Mouse (Mus musculus) heart, embryonic 14.5 days (tissue): ENCODE data around the gene Tnik. TPM values are rescaled to one million over a fixed set of nuclear protein-coding genes. Genes with fewer than 3 reads are reported as not detected.

Source experiments
- ATAC-seq: fragments of 200-750 bp; cut with Nextera tagmentation; 2 replicates; pipeline ENCODE4 v1.8.0; 2017; ENCODE audit warnings: low read depth, moderate TSS enrichment; ENCODE audit not compliant: insufficient number of reproducible peaks, insufficient read depth, low FRiP score
- H3K27ac ChIP-seq, 2 experiments: fragments of 200-500 bp in 1 of 2; fragments of 300-500 bp in 1 of 2; sonication (generic) in 1 of 2; replicated peaks in 1 of 2; 2 replicates each; pipeline ENCODE4 v1.5.1; 2012 to 2014; ENCODE audit warnings: low read depth in 2 of 2, low read length in 2 of 2, control low read depth in 1 of 2, mild to moderate bottlenecking in 1 of 2, mixed read lengths in 1 of 2; ENCODE audit not compliant: control insufficient read depth in 1 of 2, insufficient read depth in 1 of 2
- H3K27me3 ChIP-seq: fragments of 300-500 bp; sonication (generic); 2 replicates; pipeline ENCODE4 v1.6.1; 2014; ENCODE audit warnings: mild to moderate bottlenecking, low read length, control low read depth; ENCODE audit not compliant: control insufficient read depth, insufficient read depth
- H3K36me3 ChIP-seq: fragments of 300-500 bp; sonication (generic); 2 replicates; pipeline ENCODE4 v1.6.1; 2014; ENCODE audit warnings: mild to moderate bottlenecking, control low read depth, low read length, mixed read lengths; ENCODE audit not compliant: control insufficient read depth, insufficient read depth
- H3K4me1 ChIP-seq, 2 experiments: fragments of 200-500 bp in 1 of 2; fragments of 300-500 bp in 1 of 2; sonication (generic) in 1 of 2; 2 replicates each; pipeline ENCODE4 v1.6.1; 2012 to 2014; ENCODE audit warnings: low read length in 2 of 2, control low read depth in 1 of 2, mixed read lengths in 1 of 2; ENCODE audit not compliant: control insufficient read depth in 2 of 2, insufficient read depth in 2 of 2
- H3K4me2 ChIP-seq: fragments of 300-500 bp; sonication (generic); 2 replicates; pipeline ENCODE4 v1.6.1; 2014; ENCODE audit warnings: mild to moderate bottlenecking, low read length
- H3K4me3 ChIP-seq, 2 experiments: fragments of 200-500 bp in 1 of 2; fragments of 300-500 bp in 1 of 2; sonication (generic) in 1 of 2; 2 replicates each; pipeline ENCODE4 v1.5.1; 2012 to 2014; ENCODE audit warnings: low read length in 2 of 2, mild to moderate bottlenecking in 2 of 2, control low read depth in 1 of 2, low read depth in 1 of 2, moderate library complexity in 1 of 2; ENCODE audit not compliant: control insufficient read depth in 1 of 2, insufficient read depth in 1 of 2
- H3K9ac ChIP-seq: fragments of 300-500 bp; sonication (generic); 2 replicates; pipeline ENCODE4 v1.6.1; 2014; ENCODE audit warnings: mild to moderate bottlenecking, low read length
- H3K9me3 ChIP-seq: fragments of 300-500 bp; sonication (generic); 2 replicates; pipeline ENCODE4 v1.6.1; 2016; ENCODE audit warnings: low read length, control low read depth; ENCODE audit not compliant: control insufficient read depth
- WGBS: fragments of 180-500 bp; shearing (Covaris S2); extraction: QIAGEN DNeasy Blood & Tissue Kit; methylation state at CpG from one replicate; pipeline ENCODE4 v1.1.7; 2014; 5-methylcytosine and 5-hydroxymethylcytosine counted together
- polyA plus RNA-seq: library from polyadenylated mRNA; unstranded; fragments of >200 nt; fragmentation: Nextera tagmentation; extraction: Ambion mirVana; gene quantifications from 2 replicates; pipeline ENCODE4 v1.2.1, GENCODE M21; 2014

Tnik gene
- polyA plus RNA-seq, 1 experiment from 2014 or later = 13.7 TPM

GRCm38 (mm10) chr3:28487418-28487817, 224.4 kb downstream of the Tnik start:
- Histone ChIP-seq H3K4me2 (no peak overlapping the region), H3K27me3 (no peaks in the 10 kb centered on the region), H3K9ac (no peak overlapping the region), H3K27ac (no peak overlapping the region), H3K9me3 (peaks cover 7% of the 10 kb centered on the region), H3K36me3 (no peaks in the 10 kb centered on the region), H3K4me1 (peaks cover 10 to 14% of the 10 kb centered on the region in 2 experiments), H3K4me3 (no peak overlapping the region)
- WGBS = 89% methylated on average over 9 of the region's 9 CpGs
- ATAC-seq = no peak

GRCm38 (mm10) chr3:28491085-28492041, 228.3 kb downstream of the Tnik start:
- no peak overlapping the region for H3K9ac ChIP-seq
- no peaks in the 10 kb centered on the region for H3K27me3 ChIP-seq
- no peak overlapping the region for H3K4me2 ChIP-seq
- 58% methylated on average over 11 of the region's 11 CpGs for WGBS
- no peaks in the 10 kb centered on the region for H3K36me3 ChIP-seq
- ATAC-seq = no peak
- no peak overlapping the region for H3K4me3 ChIP-seq
- H3K27ac ChIP-seq = peak overlapping the region in 1 of 2 experiments; percentile 41; a peak in 1 of 4 replicates
- peaks cover 0 to 4% of the 10 kb centered on the region in 2 experiments; a peak in 1 of 4 replicates for H3K4me1 ChIP-seq
- peaks cover 4% of the 10 kb centered on the region for H3K9me3 ChIP-seq

GRCm38 (mm10) chr3:28496806-28497502, 233.9 kb downstream of the Tnik start:
- WGBS = 85% methylated on average over 3 of the region's 3 CpGs
- Histone ChIP-seq H3K4me1 (no peaks in the 10 kb centered on the region), H3K4me2 (no peak overlapping the region), H3K9me3 (no peaks in the 10 kb centered on the region), H3K27ac (no peak overlapping the region), H3K27me3 (no peaks in the 10 kb centered on the region), H3K4me3 (no peak overlapping the region), H3K36me3 (no peaks in the 10 kb centered on the region), H3K9ac (no peak overlapping the region)
- ATAC-seq = no peak

- no peak overlapping the region for H3K27ac ChIP-seq
- no peak for ATAC-seq
- H3K27me3 ChIP-seq = no peaks in the 10 kb centered on the region
- H3K4me3 ChIP-seq = no peak overlapping the region
- H3K9me3 ChIP-seq = no peaks in the 10 kb centered on the region
- H3K36me3 ChIP-seq = no peaks in the 10 kb centered on the region
- no peak overlapping the region for H3K4me2 ChIP-seq
- WGBS = 98% methylated on average over 3 of the region's 3 CpGs
- H3K4me1 ChIP-seq = no peaks in the 10 kb centered on the region
- H3K9ac ChIP-seq = no peak overlapping the region
Observed at GRCm38 (mm10) chr3:28497503-28497857, 234.5 kb downstream of the Tnik start.

- Histone ChIP-seq H3K9ac (no peak overlapping the region), H3K36me3 (0 out of 2 replicates have a peak, but pooled peaks cover 3% of the 10 kb centered on the region), H3K27ac (no peak overlapping the region), H3K4me1 (no peaks in the 10 kb centered on the region), H3K4me3 (no peak overlapping the region), H3K9me3 (no peaks in the 10 kb centered on the region), H3K27me3 (no peaks in the 10 kb centered on the region), H3K4me2 (no peak overlapping the region)
- WGBS = 84% methylated on average over 3 of the region's 3 CpGs
- ATAC-seq = no peak
Observed at GRCm38 (mm10) chr3:28502697-28503096, 239.7 kb downstream of the Tnik start.

- Histone ChIP-seq H3K36me3 (0 out of 2 replicates have a peak, but pooled peaks cover 3% of the 10 kb centered on the region), H3K9me3 (no peaks in the 10 kb centered on the region), H3K4me2 (no peak overlapping the region), H3K9ac (no peak overlapping the region), H3K27ac (no peak overlapping the region), H3K4me3 (no peak overlapping the region), H3K4me1 (no peaks in the 10 kb centered on the region), H3K27me3 (no peaks in the 10 kb centered on the region)
- ATAC-seq = no peak
- 55% methylated on average over 6 of the region's 6 CpGs for WGBS
Observed at GRCm38 (mm10) chr3:28509337-28509935, 246.4 kb downstream of the Tnik start.

- peak overlapping the region; percentile 38 for H3K4me2 ChIP-seq
- ATAC-seq = peak; percentile 81
- WGBS = 13% methylated on average over 6 of the region's 6 CpGs
- no peak overlapping the region for H3K4me3 ChIP-seq
- no peaks in the 10 kb centered on the region for H3K27me3 ChIP-seq
- H3K36me3 ChIP-seq = no peaks in the 10 kb centered on the region
- no peaks in the 10 kb centered on the region for H3K9me3 ChIP-seq
- H3K27ac ChIP-seq = peak overlapping the region; percentile 84 to 95
- peak overlapping the region; percentile 54; the same call in 1 of the 2 replicates for H3K9ac ChIP-seq
- H3K4me1 ChIP-seq = peaks cover 9 to 19% of the 10 kb centered on the region in 2 experiments
Observed at GRCm38 (mm10) chr3:28523004-28523482, 260.0 kb downstream of the Tnik start.
